Mouse (Mus musculus) T-helper 2 cell (primary cell): ENCODE results near the gene Pnrc1.
"Not testable (repeated sequence)": the region's sequence is repeated elsewhere in the genome, so short reads cannot be mapped to it uniquely, and the experiment has no call there.

Source experiments
- in situ Hi-C: fragments of 300-600 bp; cut with MboI, MseI; formaldehyde crosslinking; loops from one replicate; pipeline ENCODE4 v1.15.1; 2025; ENCODE audit warnings: high pct_unique_total_duplicates

Pnrc1 gene

DNA sequence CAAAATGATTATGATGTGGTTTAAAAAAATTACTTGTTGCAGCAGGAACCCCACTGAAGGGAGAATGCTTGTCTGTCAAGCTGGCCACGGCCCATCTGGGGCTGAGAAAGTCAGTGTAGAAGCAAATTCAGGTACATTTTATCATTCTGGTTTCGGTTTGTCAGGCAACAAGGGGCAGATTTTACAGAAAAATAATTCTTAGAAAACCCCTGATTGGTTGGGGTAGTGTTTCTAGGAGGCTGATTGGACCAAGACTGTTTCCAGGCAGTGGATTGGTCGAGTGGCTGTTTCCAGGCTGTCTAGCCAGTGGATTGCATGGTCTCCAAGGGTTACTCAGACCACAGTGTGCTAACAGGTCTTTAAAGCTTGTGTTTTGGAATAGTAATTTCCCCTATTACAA lies at the start of gene Pnrc1:
Pnrc1 (minus strand) TSS at position 162 of the 400 bp plus-strand sequence.
- in situ Hi-C loops = loop anchor here (5.0 kb wide), 1 partner anchor 143 kb away; no protein-coding TSS in a partner anchor

- in situ Hi-C loops = loop anchor here (25.0 kb wide), 1 partner anchor 1526 kb away; no protein-coding TSS in a partner anchor
Measured at GRCm38 (mm10) chr4:33337999-33338398, 48.0 kb upstream of the Pnrc1 start.

DNA sequence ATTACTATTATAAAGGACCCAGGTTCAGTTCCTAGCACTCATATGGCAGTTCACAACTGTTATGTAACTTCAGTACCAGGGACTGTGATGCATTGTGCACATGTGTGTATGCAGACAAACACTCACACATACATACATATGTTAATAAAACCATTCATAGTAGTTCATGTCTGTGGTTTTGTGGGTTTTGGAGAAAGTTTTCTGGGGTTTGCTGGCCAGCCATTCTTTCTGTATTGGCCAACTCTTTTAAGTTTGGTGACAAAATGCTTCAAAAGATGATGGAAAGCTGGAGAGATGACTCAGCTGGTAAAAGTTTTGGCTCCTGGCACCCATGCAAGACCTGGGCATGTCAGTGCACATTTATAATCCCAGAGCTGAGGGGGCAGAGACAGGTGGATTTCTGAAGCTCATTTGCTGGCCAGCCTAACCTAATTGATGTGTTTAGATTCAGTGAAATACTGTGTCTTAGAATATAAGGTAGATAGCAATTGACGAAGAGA lies 43.0 kb upstream of the Pnrc1 start:
- in situ Hi-C loops = loop anchor here (25.0 kb wide), 1 partner anchor 1521 kb away; no protein-coding TSS in a partner anchor

DNA sequence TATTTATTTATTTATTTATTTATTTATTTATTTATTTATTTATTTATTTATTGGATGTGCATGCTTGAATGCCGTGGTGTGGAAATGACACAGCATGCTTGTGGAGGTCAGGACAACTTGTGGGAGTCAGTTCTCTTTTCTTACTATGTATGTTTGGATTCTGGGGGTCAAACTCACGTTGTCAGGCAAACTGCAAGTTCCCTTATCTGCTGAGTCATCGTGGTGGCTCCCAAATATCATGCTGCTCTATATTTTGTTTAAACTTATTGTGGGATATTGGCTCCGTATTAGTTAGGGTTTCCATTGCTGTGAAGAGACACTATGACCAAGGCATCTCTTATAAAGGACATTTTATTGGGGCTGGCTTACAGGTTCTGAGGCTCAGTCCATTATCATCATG lies 41.2 kb upstream of the Pnrc1 start:
- in situ Hi-C loops = loop anchor here (25.0 kb wide), 1 partner anchor 1519 kb away; no protein-coding TSS in a partner anchor

DNA sequence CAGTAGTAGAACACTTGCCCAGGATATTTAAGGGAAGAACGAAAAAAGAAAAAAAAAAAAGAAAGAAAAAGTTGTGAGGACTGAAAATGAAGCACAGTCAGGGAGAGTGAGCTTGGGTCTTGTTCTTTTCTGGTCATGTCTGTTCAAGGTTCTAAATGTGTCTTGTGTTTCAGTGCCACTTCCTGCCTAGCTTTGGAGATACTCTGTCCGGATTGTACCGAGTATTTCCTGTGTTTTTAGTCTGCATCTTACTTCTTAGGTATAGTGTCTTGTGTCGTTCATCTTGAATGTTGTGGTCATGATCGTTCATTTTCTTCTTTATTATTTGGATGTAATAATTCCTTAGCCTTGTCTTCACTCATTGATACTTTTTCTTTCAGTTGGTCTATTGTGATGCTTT lies 25.9 kb upstream of the Pnrc1 start:
- in situ Hi-C loops = no loop called here

DNA sequence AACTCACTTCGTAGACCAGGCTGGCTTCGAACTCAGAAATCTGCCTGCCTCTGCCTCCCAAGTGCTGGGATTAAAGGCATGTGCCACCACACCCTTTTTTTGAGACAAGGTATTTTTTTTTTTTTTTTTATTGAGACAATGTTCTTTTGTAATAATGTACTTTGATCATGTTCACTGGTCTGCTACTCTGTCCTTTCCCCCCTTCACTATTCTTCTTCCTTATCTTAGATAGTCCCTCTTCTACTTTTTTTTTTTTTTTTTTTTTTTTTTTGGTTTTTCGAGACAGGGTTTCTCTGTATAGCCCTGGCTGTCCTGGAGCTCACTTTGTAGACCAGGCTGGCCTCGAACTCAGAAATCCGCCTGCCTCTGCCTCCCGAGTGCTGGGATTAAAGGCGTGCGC lies 24.2 kb upstream of the Pnrc1 start:
- in situ Hi-C loops = not testable (repeated sequence)

DNA sequence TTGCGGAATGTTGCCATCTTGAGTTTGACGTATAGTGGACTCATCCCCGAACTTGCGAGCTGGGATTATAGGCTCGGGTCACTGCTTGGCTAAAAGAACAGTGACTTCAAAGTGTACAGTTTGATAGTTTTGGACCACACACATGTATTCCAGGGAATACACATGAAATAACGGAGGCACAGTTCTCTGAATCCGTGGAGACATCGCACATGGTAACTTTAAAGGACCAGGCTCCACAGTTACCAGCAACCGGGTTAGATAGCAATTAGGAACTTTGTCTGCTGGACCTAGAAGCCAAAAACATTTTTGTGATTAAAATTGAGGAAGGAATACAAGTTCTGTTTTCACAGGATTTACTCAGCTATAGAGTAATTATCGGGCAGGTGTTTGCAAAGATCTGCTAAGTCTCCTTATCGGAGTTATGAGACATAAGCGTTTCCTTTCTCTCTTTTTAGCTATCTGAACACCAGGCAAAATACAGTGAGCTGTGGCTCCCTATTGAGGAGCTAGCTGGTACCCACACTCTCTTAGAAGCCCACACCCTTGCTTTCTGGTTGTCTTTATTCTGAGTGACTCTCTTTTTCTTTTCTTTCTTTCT lies 21.0 kb upstream of the Pnrc1 start:
- in situ Hi-C loops = no loop called here

DNA sequence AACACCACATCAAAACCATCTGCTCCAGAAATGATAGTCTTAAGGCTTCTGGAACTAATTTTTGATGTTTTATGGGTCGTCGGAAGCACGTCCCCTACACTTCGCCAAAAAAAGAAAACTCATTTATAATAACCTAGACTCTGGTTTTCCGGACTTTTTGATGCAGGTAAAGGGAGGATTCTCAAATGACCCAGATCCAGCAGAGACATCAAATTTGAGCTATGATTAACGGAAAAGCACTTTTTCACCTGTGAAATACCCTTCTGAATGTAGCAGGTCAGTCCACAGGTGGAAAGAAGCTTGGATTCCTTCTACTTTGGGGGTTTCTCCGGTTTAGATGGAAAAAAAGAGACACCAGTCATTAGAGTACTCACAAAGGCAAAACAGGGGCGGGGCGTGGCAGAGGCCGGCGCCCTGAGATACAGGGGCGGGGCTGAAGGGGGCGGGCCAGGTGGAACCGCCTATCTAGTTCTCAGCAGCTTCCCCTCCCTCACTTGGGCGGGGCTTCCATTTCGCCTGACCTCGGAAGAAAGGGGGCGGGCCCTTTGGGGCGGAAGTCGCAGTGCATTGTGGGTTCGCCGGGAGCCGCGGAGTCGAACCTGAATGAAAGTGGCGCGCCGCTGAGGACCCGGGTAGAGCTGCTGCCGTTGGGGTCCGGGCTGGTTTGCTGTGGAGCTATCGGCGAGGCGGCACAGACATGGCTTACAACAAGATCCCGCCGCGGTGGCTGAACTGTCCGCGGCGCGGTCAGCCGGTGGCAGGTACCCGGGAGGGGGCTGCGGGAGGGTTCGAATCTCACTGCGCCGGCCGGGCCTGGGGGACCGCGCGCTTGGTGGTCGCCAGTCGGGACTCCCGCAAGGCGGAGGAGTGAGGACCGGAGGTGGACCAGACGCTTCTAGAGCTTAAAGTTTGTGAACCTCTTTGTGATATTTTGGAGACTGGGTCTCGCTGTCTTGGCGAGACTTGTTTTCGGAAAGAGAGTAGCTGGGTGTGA lies 20.1 kb upstream of the Pnrc1 start, which contains the start of gene Rngtt:
Rngtt (plus strand) TSS at position 548 of the 994 bp plus-strand sequence.
- in situ Hi-C loops = no loop called here

- in situ Hi-C loops = no loop called here
Measured at GRCm38 (mm10) chr4:33307146-33307545, 17.2 kb upstream of the Pnrc1 start.

DNA sequence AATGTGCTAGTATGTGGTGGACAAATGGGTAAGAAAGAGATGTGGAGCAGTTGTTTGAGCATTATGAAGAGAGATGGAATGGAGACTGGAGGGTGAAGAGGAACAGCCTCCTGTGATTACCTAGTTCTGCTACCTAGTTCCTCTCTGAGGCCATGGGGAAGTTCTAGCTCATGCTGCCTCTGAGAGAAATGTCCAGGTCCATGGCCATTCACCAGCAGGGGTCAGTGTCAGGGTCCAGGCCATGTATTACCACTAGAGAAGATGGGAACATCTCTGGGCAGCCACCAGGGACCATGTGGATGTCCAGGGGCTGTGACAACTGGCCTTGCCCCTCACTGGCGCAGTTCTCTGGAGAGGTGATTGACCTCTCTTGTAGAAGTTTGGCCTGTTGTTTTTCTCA lies 13.1 kb upstream of the Pnrc1 start:
- in situ Hi-C loops = no loop called here

- in situ Hi-C loops = not testable (repeated sequence)
Measured at GRCm38 (mm10) chr4:33300891-33301665, 11.1 kb upstream of the Pnrc1 start.

DNA sequence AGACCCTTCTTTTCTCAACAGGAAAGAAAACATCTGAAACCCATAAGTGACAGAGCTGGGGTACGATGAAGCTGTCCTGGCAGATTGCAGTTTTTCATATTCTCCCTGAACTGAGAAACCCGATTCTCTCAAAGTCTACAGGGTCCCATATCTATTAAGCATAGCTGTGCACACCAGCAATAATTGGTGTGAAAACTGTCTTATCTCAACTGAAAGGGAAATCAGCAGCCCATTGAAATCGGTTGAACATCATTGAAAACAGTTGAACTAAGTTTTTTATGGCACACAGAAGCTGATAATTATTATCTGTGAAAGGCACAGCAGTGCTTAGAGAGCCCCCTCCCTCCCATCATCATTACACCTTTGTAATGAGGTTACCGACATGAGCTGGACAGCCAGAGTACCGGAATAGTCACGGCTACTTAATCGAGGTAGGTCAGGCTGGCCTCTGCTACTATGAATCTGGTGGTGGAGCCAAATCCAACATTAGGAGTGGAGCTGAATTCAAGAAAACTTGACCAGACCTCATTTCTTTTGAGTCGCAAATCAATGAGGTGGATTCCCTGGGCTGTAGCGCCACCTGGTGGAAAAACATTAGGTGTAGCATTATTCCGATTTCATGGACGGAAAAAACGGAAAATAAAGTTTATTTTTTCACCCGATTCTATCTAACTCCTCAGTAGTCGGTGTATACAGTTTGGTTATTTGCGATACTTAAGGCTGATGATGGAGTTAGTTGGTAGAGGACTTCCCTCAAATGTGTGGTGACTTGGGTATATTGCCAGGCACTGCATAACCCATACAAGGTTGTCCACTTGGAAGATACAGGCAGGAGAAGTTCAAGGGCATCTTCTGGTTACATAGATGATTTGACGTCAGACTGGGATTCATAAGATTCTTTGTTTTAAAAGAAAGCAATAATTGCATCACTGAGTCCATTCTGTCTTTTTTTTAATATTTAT lies 2.7 kb upstream of the Pnrc1 start:
- in situ Hi-C loops = loop anchor here (5.0 kb wide), 1 partner anchor 145 kb away; no protein-coding TSS in a partner anchor

GRCm38 (mm10) chr4:33290878-33291277 lies 915 bp upstream of the Pnrc1 start:
- in situ Hi-C loops = loop anchor here (5.0 kb wide), 1 partner anchor 144 kb away; no protein-coding TSS in a partner anchor

GRCm38 (mm10) chr4:33289106-33289650 lies 785 bp downstream of the Pnrc1 start:
- in situ Hi-C loops = no loop called here

- in situ Hi-C loops = no loop called here
Measured at GRCm38 (mm10) chr4:33285448-33285847, 4.5 kb downstream of the Pnrc1 start.

GRCm38 (mm10) chr4:33284083-33284880 lies 5.7 kb downstream of the Pnrc1 start:
- in situ Hi-C loops = no loop called here

GRCm38 (mm10) chr4:33281891-33282685 lies 7.9 kb downstream of the Pnrc1 start:
- in situ Hi-C loops = no loop called here

DNA sequence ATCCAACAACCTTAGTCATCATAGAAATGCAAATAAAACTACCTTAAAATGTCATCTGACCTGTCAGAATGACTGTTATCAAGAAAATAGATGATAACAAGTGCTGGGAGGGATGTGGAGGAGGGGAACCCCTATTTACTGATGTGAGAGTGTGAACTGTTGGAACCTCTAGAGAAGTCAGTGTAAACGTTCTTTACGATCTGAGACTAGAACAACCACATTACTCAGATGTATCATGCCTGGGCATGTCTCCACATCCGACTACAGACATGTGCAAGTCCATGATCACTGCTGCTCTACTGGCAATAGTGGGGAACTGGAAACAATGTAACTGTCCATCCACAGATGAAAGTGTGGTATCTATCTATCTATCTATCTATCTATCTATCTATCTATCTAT lies 16.5 kb downstream of the Pnrc1 start:
- in situ Hi-C loops = no loop called here
